Mouse (Mus musculus) megakaryocyte, embryonic 14.5 days (primary cell): Measurements from ENCODE around the gene Syne1.

ENCODE experiments used
- FLI1 ChIP-seq: IDR thresholded peaks from 2 replicates; pipeline ENCODE4 v1.6.1; 2012; ENCODE audit warnings: low read length, inconsistent platforms, mixed read lengths
- GATA1 ChIP-seq: IDR thresholded peaks from 3 replicates; pipeline ENCODE4 v1.6.1; 2012; ENCODE audit warnings: mixed read lengths, low read length, inconsistent platforms, borderline replicate concordance

- TF ChIP-seq GATA1: no peak; the same call in 2 of the 3 replicates
- TF ChIP-seq FLI1: no peak
These were observed 887 bp downstream of the Syne1 start for GRCm38 (mm10) chr10:5550168-5551021.
